Mouse (Mus musculus) WW6 (cell line): Measurements from ENCODE around the gene Best2.

ENCODE experiments used
- DNase-seq: peaks from one replicate; pipeline ENCODE4 v3.0.0-alpha.2; 2013; ENCODE audit warnings: low read depth, low spot score

Gene Best2

DNA sequence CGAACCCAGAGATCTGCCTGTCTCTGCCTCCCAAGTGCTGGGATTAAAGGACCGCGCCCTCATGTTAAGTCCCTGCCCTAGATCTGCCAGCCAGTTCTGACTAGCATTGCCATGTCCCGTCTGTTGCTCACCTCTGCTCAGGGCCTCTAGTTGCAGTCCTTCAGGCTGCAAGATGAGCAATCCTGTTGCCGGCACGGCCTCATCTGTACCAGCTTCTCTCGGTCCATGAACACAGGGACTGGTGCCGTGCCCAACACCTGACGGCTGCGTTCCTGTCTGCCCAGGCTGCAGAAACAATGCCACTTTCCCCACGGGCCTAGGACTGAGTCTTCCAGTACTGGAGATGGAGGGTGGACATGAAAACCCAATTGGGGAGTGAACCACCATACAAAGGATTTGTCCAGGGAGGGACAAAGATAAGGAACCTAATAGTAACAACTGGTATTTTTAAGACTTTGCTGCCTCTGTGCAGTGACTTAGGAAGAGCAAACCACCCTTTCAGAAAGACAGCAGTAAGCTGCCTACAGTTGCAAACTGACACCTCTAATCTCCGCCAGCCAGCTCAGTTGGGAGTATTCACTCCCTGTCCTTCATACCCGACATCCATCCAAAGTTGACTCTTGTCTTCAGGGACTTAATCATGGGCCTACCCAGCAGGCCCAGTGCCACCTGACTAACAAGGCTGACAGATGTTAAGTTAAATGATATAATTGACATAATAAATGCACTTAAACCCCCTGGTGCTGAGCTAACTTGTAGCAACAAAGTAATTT lies 46.6 kb downstream of the Best2 start:
- no peak for DNase-seq

DNA sequence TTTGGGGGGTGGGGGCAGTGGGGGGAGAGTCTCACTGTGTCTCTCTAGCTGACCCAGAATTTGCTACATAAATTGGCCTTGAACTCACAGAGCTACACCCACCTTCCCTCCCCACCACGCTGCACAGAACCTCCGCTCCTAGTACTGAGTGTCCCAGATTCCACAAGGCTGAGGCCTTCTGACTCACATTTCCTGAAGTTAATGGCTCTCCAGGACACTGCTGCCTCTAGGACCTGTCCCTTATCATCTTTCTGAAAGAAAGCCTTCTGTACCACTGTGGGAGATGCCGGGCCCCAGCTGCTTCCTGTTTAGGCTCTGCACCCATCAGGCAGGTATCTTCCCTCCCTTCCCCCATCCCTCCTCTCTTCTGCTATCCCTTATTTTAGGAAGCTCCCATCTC lies 47.7 kb downstream of the Best2 start:
- no peak for DNase-seq

DNA sequence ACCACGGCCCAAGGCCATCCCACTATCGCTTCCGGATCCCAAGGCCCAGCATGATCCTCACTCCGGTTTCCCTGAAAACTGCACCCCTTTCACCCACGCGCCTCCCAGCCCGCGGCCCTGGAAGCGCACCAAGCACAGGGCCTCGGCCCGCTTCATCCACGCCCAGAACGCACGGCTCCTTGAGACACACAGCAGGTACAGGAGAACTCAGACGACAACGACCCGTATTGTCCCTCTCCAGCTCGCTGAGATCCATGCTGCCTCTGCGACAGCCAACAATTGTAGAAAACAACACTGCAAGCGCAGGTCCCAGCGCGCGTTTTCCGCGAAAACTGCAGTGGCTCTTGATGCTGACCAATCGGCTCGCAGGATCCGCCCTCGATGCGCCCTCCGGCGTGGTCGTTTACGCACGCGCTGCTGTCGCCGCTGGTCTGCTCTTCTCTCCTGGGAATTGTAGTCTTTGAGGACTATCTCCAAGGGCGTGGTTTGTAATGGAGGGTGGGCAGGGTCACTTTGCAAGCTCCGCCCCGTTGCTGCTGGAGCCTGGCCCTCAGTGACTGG lies 48.5 kb downstream of the Best2 start:
- DNase-seq: no peak

DNA sequence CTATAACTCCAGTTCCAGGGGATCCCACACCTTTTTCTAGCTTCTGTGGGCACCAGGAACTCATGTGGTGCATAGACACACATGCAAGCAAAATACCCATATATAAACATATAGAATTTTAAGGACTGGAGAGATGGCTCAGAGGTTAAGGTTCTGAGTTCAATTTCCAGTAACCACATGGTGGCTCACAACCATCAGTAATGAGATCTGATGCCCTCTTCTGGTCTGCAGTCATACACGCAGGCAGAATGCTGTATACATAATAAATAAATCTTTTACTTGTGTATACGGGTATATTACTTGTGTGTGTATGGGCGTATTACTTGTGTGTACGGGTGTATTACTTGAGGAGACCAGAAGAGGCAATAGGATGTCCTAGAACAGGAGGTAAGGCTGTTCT lies 50.4 kb downstream of the Best2 start:
- no peak for DNase-seq

DNA sequence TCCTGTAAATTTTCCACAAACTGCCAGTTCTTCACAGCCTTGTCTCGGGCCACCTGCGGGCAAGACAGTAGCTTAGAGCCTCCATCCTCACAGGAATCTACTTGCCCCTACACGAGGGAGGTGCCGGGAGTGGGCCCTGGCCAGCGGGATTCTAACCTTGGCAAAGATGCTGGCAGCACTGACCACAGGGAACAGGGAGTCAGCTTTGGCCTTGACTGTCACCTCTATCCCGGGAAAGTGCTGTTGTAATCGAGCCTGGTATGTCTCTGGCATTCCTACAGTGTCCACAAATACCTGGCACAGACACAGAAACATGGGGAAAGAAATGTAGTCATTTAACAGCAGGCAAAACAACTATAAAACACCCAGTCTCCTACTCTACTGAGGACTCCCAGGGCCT lies 54.5 kb downstream of the Best2 start:
- DNase-seq: no peak
